Mouse (Mus musculus) MN1 (cell line): ENCODE results near the gene Cldn15.

Source experiments
- DNase-seq: peaks from one replicate; pipeline ENCODE4 v3.0.0-alpha.2; 2016; ENCODE audit warnings: low spot score

Cldn15 gene

DNA sequence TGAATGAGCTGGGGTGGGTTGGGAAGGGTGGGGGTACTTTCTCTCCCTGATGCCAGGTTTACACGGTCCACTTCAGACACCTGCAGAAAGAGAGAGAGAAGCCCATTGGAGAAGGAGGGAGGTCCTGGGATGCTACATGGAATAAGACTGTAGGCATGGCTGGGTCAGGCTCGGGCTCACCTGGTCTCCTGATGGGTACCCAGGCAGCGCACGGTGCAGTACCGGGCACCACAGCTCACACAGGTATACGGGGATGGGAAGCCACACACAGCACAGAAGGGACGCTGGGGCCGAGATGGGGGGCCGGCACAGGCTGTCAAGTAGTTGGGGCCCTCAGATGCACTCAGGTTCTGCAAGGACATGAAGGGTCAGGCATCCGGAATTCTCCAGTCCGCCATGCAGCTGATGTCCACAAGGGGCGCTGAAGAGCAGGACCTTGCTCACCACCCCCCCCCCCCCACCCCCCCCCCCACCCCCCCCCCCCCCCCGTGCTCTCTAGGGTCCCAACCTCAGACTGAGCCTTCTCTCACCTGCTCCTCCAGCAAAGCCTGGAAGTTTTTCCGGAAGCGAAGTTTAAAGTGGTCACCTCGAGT, 16.0 kb downstream of the Cldn15 start:
- DNase-seq, result peak; percentile 45

DNA sequence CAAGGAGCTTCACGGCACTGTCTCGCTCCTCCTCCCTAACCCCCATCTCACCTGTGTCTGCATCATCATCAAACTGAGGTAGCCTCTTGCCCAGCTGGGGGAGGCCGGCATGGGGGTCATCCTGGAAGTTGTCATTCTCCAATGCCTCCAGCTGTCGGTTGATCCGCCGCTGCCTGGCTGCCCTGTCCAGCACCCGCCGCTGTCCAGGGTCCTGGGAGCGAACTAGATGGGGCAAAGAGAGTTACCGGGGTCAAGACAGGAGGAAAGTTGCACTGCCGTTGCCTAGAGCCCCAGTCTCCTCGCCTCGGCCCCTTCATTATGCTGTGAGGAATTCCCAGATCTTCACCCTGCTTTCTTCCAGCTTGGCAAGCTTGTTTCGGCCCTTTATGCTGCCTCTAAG, 18.4 kb downstream of the Cldn15 start:
- no peak for DNase-seq

DNA sequence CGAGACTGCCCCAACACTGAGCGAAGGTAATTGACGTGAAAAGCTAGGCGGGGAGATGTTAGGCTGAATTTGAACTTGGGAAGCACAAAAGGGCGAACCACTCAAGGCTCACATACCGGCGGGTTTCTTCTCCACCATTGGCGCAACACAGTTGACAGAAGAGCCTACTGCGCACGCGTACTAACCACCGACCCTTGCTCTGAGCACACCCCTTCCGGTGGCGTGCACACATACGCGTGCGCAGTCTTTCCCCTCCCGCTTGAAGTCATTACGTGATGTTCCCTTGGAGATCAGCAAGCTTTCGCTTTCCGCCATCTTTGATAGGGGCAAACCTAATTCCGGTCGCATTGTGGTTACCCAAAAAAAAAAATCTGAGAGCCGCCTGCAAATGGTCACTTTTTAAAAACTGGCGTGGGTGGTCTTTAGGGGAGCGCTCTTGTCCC, 20.3 kb downstream of the Cldn15 start, which contains the start of gene Plod3:
Gene Plod3 (plus strand): TSS at position 325 of the 443 bp plus-strand sequence.
- DNase-seq, result peak; percentile 100

DNA sequence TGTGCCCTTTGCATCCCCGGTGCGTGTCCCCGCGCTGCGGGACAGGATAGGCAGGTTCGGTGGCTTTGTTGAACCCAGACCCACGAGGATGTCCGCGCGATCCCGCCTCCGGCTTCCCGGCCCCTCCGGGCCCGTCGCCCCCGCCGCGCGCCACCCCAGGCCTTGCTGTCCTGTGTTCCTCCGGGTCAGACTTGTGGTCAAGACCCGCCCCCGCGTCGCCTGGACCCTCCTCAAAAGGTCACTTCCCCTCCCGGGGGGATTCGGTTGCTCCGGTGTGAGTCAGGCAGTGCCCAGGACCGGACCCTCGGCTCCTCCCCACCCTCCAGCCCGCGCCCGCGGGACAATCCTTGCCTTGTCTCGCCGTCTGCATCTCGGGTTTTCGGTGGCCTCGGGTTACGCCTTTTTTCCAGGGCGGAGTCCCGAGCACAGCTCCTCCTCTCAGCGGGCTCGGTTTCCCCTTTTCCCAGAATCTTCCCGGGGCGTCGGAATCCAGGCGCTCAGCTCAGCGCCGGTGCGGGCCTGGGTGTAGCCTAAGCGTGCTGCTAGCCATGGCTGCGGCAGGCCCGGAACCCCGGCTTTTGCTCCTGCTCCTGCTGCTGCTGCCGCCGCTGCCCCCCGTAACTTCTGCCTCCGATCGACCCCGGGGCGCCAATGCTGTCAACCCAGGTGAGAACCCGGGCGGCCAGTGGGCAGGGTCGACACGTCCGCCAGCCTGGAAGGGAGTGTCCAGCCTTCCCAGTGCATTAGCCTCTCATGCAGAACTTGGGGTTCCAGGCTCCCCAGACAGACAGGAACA, 20.9 kb downstream of the Cldn15 start:
- DNase-seq, result peak; percentile 92

DNA sequence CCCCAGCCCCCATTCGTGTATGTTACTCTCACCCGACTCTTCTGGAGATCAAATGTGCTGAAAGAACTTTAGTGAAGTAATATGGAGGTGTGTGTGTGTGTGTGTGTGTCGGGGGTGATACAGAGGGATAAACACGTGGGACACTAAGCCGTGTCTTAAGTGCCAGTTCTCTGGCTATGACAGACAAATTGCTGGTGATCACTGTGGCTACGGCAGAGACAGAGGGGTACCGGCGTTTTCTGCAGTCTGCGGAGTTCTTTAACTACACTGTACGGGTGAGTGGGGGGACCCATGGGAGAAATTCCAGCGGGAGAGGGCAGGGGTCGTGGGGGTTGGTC, 21.5 kb downstream of the Cldn15 start, which contains the start of gene Znhit1:
Gene Znhit1 (minus strand): TSS at position 88 of the 338 bp plus-strand sequence.
- peak; percentile 45 for DNase-seq

DNA sequence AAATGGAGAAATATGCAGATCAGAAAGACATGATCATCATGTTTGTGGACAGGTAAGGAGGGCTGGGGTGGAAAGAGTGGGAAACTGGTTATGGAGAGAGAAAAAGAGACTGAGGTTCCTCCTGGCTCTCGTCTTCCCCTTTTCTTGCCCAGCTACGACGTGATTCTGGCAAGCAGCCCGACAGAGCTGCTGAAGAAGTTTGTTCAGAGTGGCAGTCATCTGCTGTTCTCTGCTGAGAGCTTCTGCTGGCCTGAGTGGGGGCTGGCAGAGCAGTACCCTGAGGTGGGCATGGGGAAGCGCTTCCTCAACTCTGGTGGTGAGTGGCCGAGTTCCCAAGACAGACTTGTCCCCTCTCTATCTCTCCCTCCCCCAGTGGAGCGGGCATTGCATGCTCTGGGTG, 22.0 kb downstream of the Cldn15 start:
- DNase-seq, result peak; percentile 66

DNA sequence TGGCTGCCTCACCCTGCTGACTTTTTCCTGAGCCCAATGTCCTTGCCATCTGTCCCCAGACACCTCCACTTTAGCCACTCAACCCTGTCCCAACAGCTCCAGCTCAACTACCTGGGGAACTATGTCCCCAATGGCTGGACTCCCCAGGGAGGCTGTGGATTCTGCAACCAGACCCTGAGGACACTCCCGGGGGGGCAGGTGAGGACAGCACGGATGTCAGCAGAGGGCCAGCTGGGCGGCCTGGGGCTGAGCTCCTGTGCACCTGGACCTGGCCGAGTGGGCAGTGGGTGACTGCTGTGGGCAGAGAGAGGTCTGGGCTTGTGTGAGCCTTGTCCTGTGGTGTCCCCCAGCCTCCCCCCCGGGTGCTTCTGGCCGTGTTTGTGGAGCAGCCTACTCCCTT, 23.4 kb downstream of the Cldn15 start:
- DNase-seq, result no peak

DNA sequence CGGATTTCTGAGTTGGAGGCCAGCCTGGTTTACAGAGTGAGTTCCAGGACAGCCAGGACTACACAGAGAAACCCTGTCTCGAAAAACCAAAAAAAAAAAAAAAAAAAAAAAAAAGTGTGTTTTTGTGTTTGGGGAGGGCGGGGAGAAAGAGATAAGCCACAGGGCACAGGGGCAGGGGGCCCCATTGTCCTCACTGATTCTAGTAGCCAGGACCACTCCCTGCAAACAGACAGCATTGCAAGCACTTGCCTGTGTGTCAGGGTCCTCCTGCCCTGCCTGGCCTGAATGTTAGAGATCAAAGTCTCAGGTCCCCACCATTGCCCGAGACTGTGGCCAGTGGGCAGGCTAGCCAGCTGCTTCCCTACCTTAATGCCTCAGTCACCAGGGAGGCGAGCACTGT, 33.0 kb downstream of the Cldn15 start:
- DNase-seq, result no peak

DNA sequence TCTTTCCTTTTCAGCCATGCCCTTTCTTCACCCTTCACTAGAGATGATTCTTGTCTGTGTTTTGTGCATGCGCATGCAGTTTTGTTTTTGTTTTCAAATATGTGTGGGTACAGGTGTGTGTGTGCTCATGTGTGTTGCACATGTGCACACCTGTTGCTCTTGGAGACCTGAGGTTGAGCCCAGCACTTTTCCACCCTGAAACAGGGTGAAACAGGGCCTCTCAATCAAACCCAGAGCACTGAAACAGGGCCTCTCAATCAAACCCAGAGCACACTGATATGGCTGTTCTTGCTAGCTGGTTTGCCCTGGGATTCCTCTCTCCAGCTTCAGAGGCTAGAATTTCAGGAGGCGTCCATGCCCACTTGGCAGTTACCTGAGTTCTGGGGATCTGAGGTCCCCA, 34.2 kb downstream of the Cldn15 start:
- DNase-seq, result no peak

DNA sequence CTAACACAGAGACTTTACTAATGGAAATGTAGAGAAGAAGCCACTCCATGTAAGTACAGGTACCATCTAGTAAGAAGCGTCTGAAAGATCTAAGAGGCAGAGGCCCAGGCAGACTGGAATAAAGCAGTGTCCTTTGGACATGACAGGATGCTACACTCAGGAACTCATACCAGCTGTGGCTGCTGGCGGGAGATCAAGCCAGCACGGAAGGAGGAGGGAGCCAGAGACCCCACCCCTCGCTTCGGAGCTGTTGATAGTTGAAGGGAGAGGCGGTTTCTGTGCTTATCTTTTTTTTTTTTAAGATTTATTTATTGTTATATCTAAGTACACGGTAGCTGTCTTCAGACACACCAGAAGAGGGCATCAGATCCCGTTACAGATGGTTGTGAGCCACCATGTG, 40.9 kb downstream of the Cldn15 start:
- no peak for DNase-seq

DNA sequence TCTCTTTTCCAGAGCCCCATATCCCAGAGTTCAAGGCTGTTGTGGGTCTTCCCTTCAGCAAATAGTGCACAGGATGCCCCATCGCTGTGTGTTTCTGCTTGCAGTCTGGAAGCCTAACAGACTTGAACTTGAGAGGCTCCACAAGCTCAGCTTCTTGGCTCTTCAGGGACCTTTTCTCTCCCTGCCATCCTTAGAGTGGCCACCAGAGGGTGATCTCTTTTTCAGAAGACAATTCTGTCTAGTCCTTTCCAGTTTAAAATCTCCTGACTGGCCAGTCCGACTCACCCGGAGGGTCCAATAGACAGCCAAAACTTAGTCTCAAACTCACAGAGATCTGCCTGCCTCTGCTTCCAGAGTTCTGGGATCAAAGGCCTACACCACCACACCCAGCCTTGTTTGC, 43.6 kb downstream of the Cldn15 start:
- peak; percentile 83 for DNase-seq

DNA sequence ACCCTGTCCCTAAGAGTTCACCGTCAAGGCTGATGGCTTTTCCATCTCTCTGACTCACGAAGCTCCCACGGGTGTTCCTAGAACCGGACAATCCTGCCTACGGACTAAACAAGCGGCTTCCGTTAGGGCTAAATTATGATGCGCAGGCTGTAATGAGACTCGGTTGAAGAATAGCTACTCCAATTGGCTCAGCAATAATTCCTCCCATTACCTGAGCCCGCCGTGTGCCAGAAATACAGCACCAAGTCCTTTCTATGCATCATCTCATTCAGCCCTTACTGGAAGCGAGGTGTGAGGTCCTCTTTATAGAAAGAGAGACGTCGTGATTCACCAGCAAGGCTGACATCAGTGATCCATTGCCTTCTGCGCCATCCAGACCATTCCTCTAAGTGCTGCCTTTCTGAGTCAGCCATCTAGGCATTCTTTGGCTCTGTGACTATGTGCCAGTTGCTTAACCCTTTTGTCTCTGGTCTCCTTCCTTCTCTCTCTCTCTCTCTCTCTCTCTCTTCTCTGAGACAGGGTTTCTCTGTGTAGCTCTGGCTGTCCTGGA, 46.1 kb downstream of the Cldn15 start:
- no peak for DNase-seq

DNA sequence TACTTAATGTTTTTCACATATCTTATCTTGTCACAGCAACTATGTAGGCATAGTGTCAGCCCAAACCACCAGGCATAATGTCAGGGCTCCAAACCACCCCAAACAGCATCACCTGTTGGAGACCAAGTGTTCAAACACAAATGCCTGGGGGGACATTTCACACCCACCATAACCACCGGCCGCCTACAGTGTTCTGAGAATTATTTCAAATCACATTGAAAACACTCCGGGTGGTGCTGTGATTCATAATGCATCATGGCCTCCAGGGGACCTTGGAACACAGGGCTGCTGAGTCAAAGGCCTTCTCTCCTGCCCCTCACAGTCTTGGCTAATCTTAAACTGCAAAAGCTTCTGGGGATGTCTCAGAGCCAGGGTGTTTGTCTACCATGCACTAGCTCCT, 49.5 kb downstream of the Cldn15 start:
- no peak for DNase-seq

DNA sequence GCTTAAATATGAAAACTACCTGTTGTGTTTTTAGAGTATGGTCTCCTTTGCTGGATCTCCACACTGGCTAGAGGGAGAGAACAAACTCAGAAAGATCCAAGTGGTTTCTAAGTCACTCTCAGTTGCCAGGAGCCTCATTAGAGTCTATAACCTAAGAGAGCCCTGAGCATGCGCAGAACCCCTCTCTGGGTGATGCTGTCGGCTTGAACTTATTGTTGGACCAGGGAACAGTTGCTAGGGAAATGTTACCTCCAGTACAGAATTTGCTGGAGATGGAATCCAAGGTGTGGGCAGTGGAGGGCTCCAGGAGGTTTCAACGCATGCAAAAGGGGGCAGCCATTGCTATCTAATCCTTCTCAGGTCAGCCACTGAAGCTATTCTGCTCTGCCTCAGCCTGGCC, 57.9 kb downstream of the Cldn15 start:
- DNase-seq, result no peak

DNA sequence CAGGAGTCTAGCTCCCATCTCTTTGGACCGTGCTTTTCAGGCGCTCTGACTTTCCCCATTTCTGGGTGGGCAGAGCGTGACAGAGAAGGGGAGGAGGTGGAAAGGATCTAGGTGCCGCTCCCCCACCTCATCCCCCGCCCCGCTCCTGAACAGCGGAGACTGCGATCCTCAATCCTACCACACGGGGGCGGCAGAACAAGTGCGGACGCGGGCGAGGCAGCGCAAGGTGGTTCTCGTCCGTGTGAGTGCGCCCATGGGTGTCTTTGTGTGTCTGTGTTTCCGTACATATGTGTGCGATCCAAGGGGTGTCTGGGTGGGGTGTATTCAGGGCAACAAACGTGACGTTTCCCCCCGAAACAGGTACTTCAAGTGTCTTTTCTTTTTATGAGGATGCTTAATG, 58.7 kb downstream of the Cldn15 start:
- DNase-seq, result peak; percentile 93
